ENCODE assay signal across 9 mouse cellular contexts in genomic region chr2:181496281-181496680, GRCm38 (mm10). TPM values are rescaled to one million over a fixed set of nuclear protein-coding genes. Genes with fewer than 3 reads are reported as not detected.
DNase-seq lines count a peak whose midpoint lies in the region; ATAC-seq and TF ChIP-seq lines count a peak whose summit lies in the region.
"Had no signal": no experiment of that assay in that cellular context is flagged by ENCODE, and none has a peak within 500 bp of the region (broad histone marks: within the 10 kb centered on the region; RNA-seq: fewer than 3 reads in every experiment).

No protein-coding gene starts in this region.

- peaks cover 67% of the 10 kb centered on the region for H3K4me1 ChIP-seq in E14TG2a.4 (replicated peaks; ENCODE audit: low read depth, low read length)
- H3K4me1 ChIP-seq in heart, postnatal 0 days (ENCODE audit: control insufficient read depth, insufficient read depth), result no peaks in the 10 kb centered on the region
- 0 out of 2 replicates have a peak, but pooled peaks cover 2% of the 10 kb centered on the region for H3K4me1 ChIP-seq in lung, adult 2 months (ENCODE audit: control insufficient read depth, insufficient read depth, low read length)
- peaks cover 12% of the 10 kb centered on the region for H3K4me1 ChIP-seq in neural tube, embryonic 14.5 days (ENCODE audit: control insufficient read depth, insufficient read depth, low read length)

- no peak for TF ChIP-seq POLR2A in lung, adult 2 months (IDR thresholded peaks at IDR 0.05; ENCODE audit: borderline replicate concordance, extremely low read depth, low read depth, low read length)

- WGBS in heart, postnatal 0 days, result 15% methylated on average over 8 of the region's 8 CpGs
- 9% methylated on average over 8 of the region's 8 CpGs for WGBS in lung, adult 2 months
- WGBS in neural tube, embryonic 14.5 days, result 12% methylated on average over 8 of the region's 8 CpGs

- H3K27ac ChIP-seq in heart, postnatal 0 days (ENCODE audit: low read depth), result peak overlapping the region; percentile 94
- H3K27ac ChIP-seq in neural tube, embryonic 14.5 days (ENCODE audit: low read depth, low read length), result peak overlapping the region; percentile 86

- peaks cover 12% of the 10 kb centered on the region for H3K27me3 ChIP-seq in E14TG2a.4 (ENCODE audit: insufficient read depth, low read length)
- H3K27me3 ChIP-seq in heart, postnatal 0 days (ENCODE audit: control insufficient read depth, insufficient read depth, low read length), result no peaks in the 10 kb centered on the region
- H3K27me3 ChIP-seq in neural tube, embryonic 14.5 days (ENCODE audit: control insufficient read depth, insufficient read depth, low read length), result no peaks in the 10 kb centered on the region

- TF ChIP-seq EP300 in heart, postnatal 0 days (IDR thresholded peaks at IDR 0.05; ENCODE audit: low read depth), result no peak

- H3K9ac ChIP-seq in heart, postnatal 0 days (replicated peaks; ENCODE audit: low read depth, low read length), result peak overlapping the region; percentile 86
- peak overlapping the region; percentile 89 for H3K9ac ChIP-seq in neural tube, embryonic 14.5 days (replicated peaks; ENCODE audit: low read depth, low read length)

- peaks cover 32% of the 10 kb centered on the region for H3K36me3 ChIP-seq in E14TG2a.4 (ENCODE audit: insufficient read depth, low read length)
- H3K36me3 ChIP-seq in heart, postnatal 0 days (replicated peaks; ENCODE audit: control insufficient read depth, insufficient read depth, low read length), result peaks cover 15% of the 10 kb centered on the region
- H3K36me3 ChIP-seq in neural tube, embryonic 14.5 days (ENCODE audit: control insufficient read depth, insufficient read depth, low read length), result peaks cover 10% of the 10 kb centered on the region; the same call in 1 of the 2 replicates

- H3K4me2 ChIP-seq in heart, postnatal 0 days (ENCODE audit: low read depth, low read length), result peak overlapping the region; percentile 89
- H3K4me2 ChIP-seq in neural tube, embryonic 14.5 days (ENCODE audit: low read depth, low read length), result peak overlapping the region; percentile 86

- peak; percentile 51 for ATAC-seq in erythroid progenitor cell, adult 5-6 weeks (replicated peaks; ENCODE audit: low FRiP score, poor library complexity, severe bottlenecking)
- ATAC-seq in heart, postnatal 0 days (ENCODE audit: insufficient read depth, low read depth), result peak; percentile 74
- peak; percentile 65 for ATAC-seq in neural tube, embryonic 14.5 days (ENCODE audit: low read depth)

- peak; percentile 69 for TF ChIP-seq CTCF in E14TG2a.4 (conservative IDR thresholded peaks at IDR 0.05; ENCODE audit: low read length)
- TF ChIP-seq CTCF in heart, postnatal 0 days (IDR thresholded peaks at IDR 0.05; ENCODE audit: low read depth), result peak; percentile 74
- peak; percentile 68 for TF ChIP-seq CTCF in lung, adult 2 months (IDR thresholded peaks at IDR 0.05; ENCODE audit: insufficient read depth, low read length)

- peak; percentile 73 for DNase-seq in brain, adult 2 months (ENCODE audit: low read depth, low spot score)
- DNase-seq in heart, postnatal 0 days (ENCODE audit: low spot score), result peak; percentile 76
- peak; percentile 67 to 82 for DNase-seq in kidney, postnatal 36 days
- DNase-seq in lung, adult 2 months, result peak; percentile 50
- DNase-seq in thymus, postnatal 0 days (ENCODE audit: low spot score), result peak; percentile 81

- H3K4me3 ChIP-seq in E14TG2a.4 (replicated peaks; ENCODE audit: low read length), result peak overlapping the region; percentile 99
- peak overlapping the region; percentile 79 for H3K4me3 ChIP-seq in heart, postnatal 0 days (ENCODE audit: low read depth, low read length)
- peak overlapping the region; percentile 72 for H3K4me3 ChIP-seq in lung, adult 2 months (replicated peaks; ENCODE audit: extremely low read depth, low read depth, low read length)
- peak overlapping the region; percentile 93 for H3K4me3 ChIP-seq in neural tube, embryonic 14.5 days (ENCODE audit: low read depth, low read length)

- no peaks in the 10 kb centered on the region for H3K9me3 ChIP-seq in E14TG2a.4 (ENCODE audit: low read length)
- H3K9me3 ChIP-seq in heart, postnatal 0 days (replicated peaks; ENCODE audit: control insufficient read depth, low read length), result no peaks in the 10 kb centered on the region
- no peaks in the 10 kb centered on the region for H3K9me3 ChIP-seq in neural tube, embryonic 14.5 days (ENCODE audit: control insufficient read depth, low read length)

RNA-seq across cellular contexts. Expression of gene Tpd52l2, which starts 0.7 kb away (rescaled TPM):
- 19.8 and 23.5 TPM in 2 replicates for total RNA-seq in erythroid progenitor cell, adult 5-6 weeks (2015; ENCODE audit: low replicate concordance)
- 45.3 and 90.6 TPM in 2 replicates for total RNA-seq in erythroid progenitor cell, adult 5-6 weeks (2017; ENCODE audit: low replicate concordance)
- 58.2 and 82.3 TPM in 2 replicates for total RNA-seq in heart, postnatal 0 days (2014; rRNA removed; ENCODE audit: low replicate concordance)
- 101 and 103 TPM in 2 replicates for polyA plus RNA-seq in heart, postnatal 0 days (2015; fragmentation: Nextera tagmentation; extraction: Ambion mirVana)
- polyA plus RNA-seq in lung, adult 2 months (2012; rRNA removed), result 44.8 and 47.3 TPM in 2 replicates
- 116 and 120 TPM in 2 replicates for polyA plus RNA-seq in neural tube, embryonic 14.5 days (2014; fragmentation: Nextera tagmentation; extraction: Ambion mirVana)
- 118 and 124 TPM in 2 replicates for polyA plus RNA-seq in thymus, postnatal 0 days (2015; fragmentation: Nextera tagmentation; extraction: Ambion mirVana)

RNA-seq across cellular contexts. Expression of gene Abhd16b, which starts 3.3 kb away (rescaled TPM):
- total RNA-seq in erythroid progenitor cell, adult 5-6 weeks (2015; ENCODE audit: low replicate concordance), result not detected in 2 replicates
- not detected in 2 replicates for total RNA-seq in erythroid progenitor cell, adult 5-6 weeks (2017; ENCODE audit: low replicate concordance)
- not detected in 2 replicates for total RNA-seq in heart, postnatal 0 days (2014; rRNA removed; ENCODE audit: low replicate concordance)
- 0.16 TPM in 1 of 2 replicates, not detected in the other for polyA plus RNA-seq in heart, postnatal 0 days (2015; fragmentation: Nextera tagmentation; extraction: Ambion mirVana)
- polyA plus RNA-seq in lung, adult 2 months (2012; rRNA removed), result not detected in 2 replicates
- polyA plus RNA-seq in neural tube, embryonic 14.5 days (2014; fragmentation: Nextera tagmentation; extraction: Ambion mirVana), result not detected in 2 replicates
- polyA plus RNA-seq in thymus, postnatal 0 days (2015; fragmentation: Nextera tagmentation; extraction: Ambion mirVana), result 0.14 TPM in 1 of 2 replicates, not detected in the other
- total RNA-seq: gastrocnemius, adult 8-10 months had no signal

RNA-seq across cellular contexts. Expression of gene Dnajc5, which starts 24.0 kb away (rescaled TPM):
- 14.1 and 25.2 TPM in 2 replicates for total RNA-seq in erythroid progenitor cell, adult 5-6 weeks (2015; ENCODE audit: low replicate concordance)
- total RNA-seq in erythroid progenitor cell, adult 5-6 weeks (2017; ENCODE audit: low replicate concordance), result 21.4 and 23.3 TPM in 2 replicates
- total RNA-seq in heart, postnatal 0 days (2014; rRNA removed; ENCODE audit: low replicate concordance), result 146 and 190 TPM in 2 replicates
- 60.0 and 72.6 TPM in 2 replicates for polyA plus RNA-seq in heart, postnatal 0 days (2015; fragmentation: Nextera tagmentation; extraction: Ambion mirVana)
- polyA plus RNA-seq in lung, adult 2 months (2012; rRNA removed), result 47.4 and 76.4 TPM in 2 replicates
- polyA plus RNA-seq in neural tube, embryonic 14.5 days (2014; fragmentation: Nextera tagmentation; extraction: Ambion mirVana), result 245 and 250 TPM in 2 replicates
- polyA plus RNA-seq in thymus, postnatal 0 days (2015; fragmentation: Nextera tagmentation; extraction: Ambion mirVana), result 76.1 and 86.7 TPM in 2 replicates

RNA-seq across cellular contexts. Expression of gene Zbtb46, which starts 37.1 kb away (rescaled TPM):
- total RNA-seq in erythroid progenitor cell, adult 5-6 weeks (2015; ENCODE audit: low replicate concordance), result 12.2 and 12.3 TPM in 2 replicates
- 7.5 and 15.5 TPM in 2 replicates for total RNA-seq in erythroid progenitor cell, adult 5-6 weeks (2017; ENCODE audit: low replicate concordance)
- total RNA-seq in heart, postnatal 0 days (2014; rRNA removed; ENCODE audit: low replicate concordance), result 13.3 and 18.4 TPM in 2 replicates
- polyA plus RNA-seq in heart, postnatal 0 days (2015; fragmentation: Nextera tagmentation; extraction: Ambion mirVana), result 6.7 and 7.5 TPM in 2 replicates
- polyA plus RNA-seq in lung, adult 2 months (2012; rRNA removed), result 14.7 and 17.0 TPM in 2 replicates
- polyA plus RNA-seq in neural tube, embryonic 14.5 days (2014; fragmentation: Nextera tagmentation; extraction: Ambion mirVana), result 18.2 and 22.8 TPM in 2 replicates
- 2.4 and 2.8 TPM in 2 replicates for polyA plus RNA-seq in thymus, postnatal 0 days (2015; fragmentation: Nextera tagmentation; extraction: Ambion mirVana)

Comparison
In these comparisons a context has a peak if more than half of its experiments do, and no peak if none do; other contexts are left out.
1. Peak in every context shown above with its lines: DNase-seq, ATAC-seq, H3K4me3 ChIP-seq and H3K27ac ChIP-seq.